ENCODE assay signal across 9 mouse cellular contexts in the genomic region with DNA sequence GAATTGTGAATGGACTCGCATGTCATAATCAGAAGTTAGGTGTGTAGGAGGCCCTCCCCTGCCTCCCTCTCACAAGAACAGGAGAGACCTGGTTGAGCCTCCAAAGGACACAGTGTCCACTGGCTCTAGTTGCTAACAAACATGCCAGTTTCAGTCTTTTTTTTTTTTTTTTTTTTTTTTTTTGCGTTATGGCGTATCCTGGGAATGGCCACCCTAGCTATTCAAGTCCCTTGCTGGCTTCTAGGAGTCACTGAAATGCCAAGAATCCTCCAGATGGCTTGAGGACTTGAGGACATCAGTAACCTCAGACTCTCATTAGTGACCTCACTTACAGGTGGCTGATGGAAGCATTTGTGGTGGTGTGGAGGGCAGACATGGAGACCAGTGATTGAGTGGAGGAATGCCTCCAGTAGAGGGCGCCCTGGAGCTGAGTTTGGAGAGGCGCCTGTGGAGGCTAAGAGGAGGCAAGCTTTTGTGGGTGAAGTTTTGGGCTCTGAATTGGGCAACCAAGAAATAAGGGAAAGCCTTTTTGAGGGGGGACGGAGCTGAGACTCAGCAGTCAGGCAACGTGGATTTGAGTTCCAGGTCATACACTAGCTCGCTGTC.
DNase-seq lines count a peak whose midpoint lies in the region; ATAC-seq lines count a peak whose summit lies in the region.
"Had no signal": no experiment of that assay in that cellular context is flagged by ENCODE, and none has a peak within 500 bp of the region (broad histone marks: within the 10 kb centered on the region; RNA-seq: fewer than 3 reads in every experiment).

No protein-coding gene starts in this region.

- no peak overlapping the region for H3K4me2 ChIP-seq in neural tube, embryonic 11.5 days (ENCODE audit: low read depth)
- H3K4me2 ChIP-seq: midbrain, embryonic 12.5 days had no signal

- ATAC-seq in neural tube, embryonic 11.5 days (ENCODE audit: insufficient read depth, low FRiP score, low TSS enrichment), result no peak

- H3K27me3 ChIP-seq in neural tube, embryonic 11.5 days (ENCODE audit: control insufficient read depth, insufficient read depth, low read length), result no peaks in the 10 kb centered on the region

- H3K9ac ChIP-seq in neural tube, embryonic 11.5 days (ENCODE audit: low read length), result no peak overlapping the region
- H3K9ac ChIP-seq: midbrain, embryonic 12.5 days had no signal

- no peaks in the 10 kb centered on the region for H3K36me3 ChIP-seq in neural tube, embryonic 11.5 days (ENCODE audit: control insufficient read depth, insufficient read depth, low read length)
- H3K36me3 ChIP-seq: midbrain, embryonic 12.5 days had no signal

- WGBS in neural tube, embryonic 11.5 days, result 65% methylated on average over 8 of the region's 8 CpGs

- no peaks in the 10 kb centered on the region for H3K4me1 ChIP-seq in neural tube, embryonic 11.5 days (ENCODE audit: control insufficient read depth, insufficient read depth, low read length)
- H3K4me1 ChIP-seq: midbrain, embryonic 12.5 days had no signal

- intact Hi-C loops in heart, postnatal 14 days (cut with DNase I), result loop anchor here (1.0 kb wide), 1 partner anchor 243 kb away; no protein-coding TSS in a partner anchor
- intact Hi-C loops in left cerebral cortex, postnatal 14 days (cut with DNase I), result loop anchor here (2.0 to 10.0 kb wide), 2 partner anchors 104 to 248 kb away; partner anchors contain the start of gene Wdr48

- H3K4me3 ChIP-seq in neural tube, embryonic 11.5 days (ENCODE audit: low read depth, low read length), result no peak overlapping the region
- H3K4me3 ChIP-seq: midbrain, embryonic 12.5 days had no signal

- no peak overlapping the region for H3K27ac ChIP-seq in neural tube, embryonic 11.5 days (ENCODE audit: low read depth, low read length)
- H3K27ac ChIP-seq: midbrain, embryonic 12.5 days had no signal

- H3K9me3 ChIP-seq in neural tube, embryonic 11.5 days (ENCODE audit: control insufficient read depth, low read length), result no peaks in the 10 kb centered on the region
- H3K9me3 ChIP-seq: midbrain, embryonic 12.5 days had no signal

- peak; percentile 50 to 72 for DNase-seq in heart, postnatal 14 days
- no peak for DNase-seq in heart, adult 8-10 months (ENCODE audit: low spot score)
- DNase-seq in CD8-positive naive resting alpha-beta T cell, adult 2 months (ENCODE audit: low read depth in 2 of 2, low spot score in 2 of 2), result peak; percentile 69 to 82
- peak; percentile 52 to 53 for DNase-seq in adrenal gland, postnatal 4 days (ENCODE audit: low spot score in 2 of 2)
- DNase-seq in gastrocnemius, postnatal 10 days, result peak; percentile 81
- DNase-seq in left cerebral cortex, postnatal 14 days (ENCODE audit: low spot score in 2 of 2), result peak; percentile 38 to 65
- DNase-seq in neural tube, embryonic 11.5 days (ENCODE audit: low spot score), result peak; percentile 68
- peak; percentile 62 for DNase-seq in thymus, postnatal 0 days (ENCODE audit: low spot score)
